Mouse (Mus musculus) CH12.LX (cell line): Measurements from ENCODE around the gene Cyp4f17. TPM values are rescaled to one million over a fixed set of nuclear protein-coding genes. Genes with fewer than 3 reads are reported as not detected.
A peak's percentile ranks its signal among the peaks of the same experiment; 100 is the strongest.

Experiments used
- DNase-seq: peaks from one replicate; pipeline ENCODE4 v3.0.0-alpha.2; 2013; ENCODE audit errors: extremely low read depth
- H3K27ac ChIP-seq: 2 replicates; pipeline ENCODE4 v1.5.1; 2012; ENCODE audit warnings: low read depth, mild to moderate bottlenecking, control low read depth, moderate library complexity; ENCODE audit not compliant: insufficient read depth
- H3K27me3 ChIP-seq: replicated peaks from 2 replicates; pipeline ENCODE3; 2012; ENCODE audit warnings: inconsistent platforms
- H3K36me3 ChIP-seq, 2 experiments: replicated peaks in 1 of 2; 2 replicates each; pipeline versions ENCODE3 to v1.6.1; 2012; ENCODE audit warnings: inconsistent platforms in 1 of 2, low read length in 1 of 2, mild to moderate bottlenecking in 1 of 2, mixed read lengths in 1 of 2, moderate library complexity in 1 of 2; ENCODE audit not compliant: control insufficient read depth in 1 of 2, insufficient read depth in 1 of 2
- H3K4me1 ChIP-seq, 2 experiments: 2 replicates each; pipeline ENCODE4 v1.6.1; 2012; ENCODE audit warnings: inconsistent platforms in 1 of 2, moderate library complexity in 1 of 2; ENCODE audit not compliant: insufficient read depth in 2 of 2, control insufficient read depth in 1 of 2
- H3K4me2 ChIP-seq: 2 replicates; pipeline ENCODE4 v1.6.1; 2012; ENCODE audit warnings: low read depth, mild to moderate bottlenecking, control low read depth; ENCODE audit not compliant: poor library complexity, insufficient read depth, severe bottlenecking
- H3K4me3 ChIP-seq, 3 experiments: fragments of 150-350 bp in 1 of 3; sonication (generic) in 1 of 3; replicated peaks in 1 of 3; 2 replicates each; pipeline versions ENCODE3 to v1.5.1; 2011 to 2012; ENCODE audit warnings: low read depth in 2 of 3, low read length in 2 of 3, mild to moderate bottlenecking in 2 of 3, moderate library complexity in 2 of 3, control low read depth in 1 of 3, improper control_type of control experiment in 1 of 3, inconsistent platforms in 1 of 3, mixed read lengths in 1 of 3; ENCODE audit not compliant: poor library complexity in 1 of 3
- H3K79me2 ChIP-seq: replicated peaks from 2 replicates; pipeline ENCODE4 v1.6.1; 2012; ENCODE audit warnings: mild to moderate bottlenecking, moderate library complexity; ENCODE audit not compliant: control insufficient read depth, poor library complexity, insufficient read depth, severe bottlenecking; ENCODE audit errors: extremely low read depth
- H3K9ac ChIP-seq: 2 replicates; pipeline ENCODE4 v1.6.1; 2012; ENCODE audit warnings: low read depth, mild to moderate bottlenecking, control low read depth, moderate library complexity; ENCODE audit not compliant: insufficient read depth
- H3K9me3 ChIP-seq: replicated peaks from 2 replicates; pipeline ENCODE3; 2012; ENCODE audit warnings: low read length, inconsistent platforms, mixed read lengths
- CTCF ChIP-seq, 2 experiments: IDR thresholded peaks in 1 of 2; conservative IDR thresholded peaks in 1 of 2; 2 replicates each; pipeline ENCODE4 v1.5.1; 2011 to 2012; ENCODE audit warnings: low read depth in 2 of 2, low read length in 2 of 2, improper control_type of control experiment in 1 of 2, inconsistent platforms in 1 of 2, mild to moderate bottlenecking in 1 of 2, moderate library complexity in 1 of 2
- GABPA ChIP-seq: IDR thresholded peaks from 2 replicates; pipeline ENCODE4 v1.6.1; 2012; ENCODE audit warnings: low read depth, low read length, improper control_type of control experiment, inconsistent platforms; ENCODE audit not compliant: insufficient replicate concordance
- IRF4 ChIP-seq: IDR thresholded peaks from 2 replicates; pipeline ENCODE4 v1.6.1; 2014; ENCODE audit warnings: low read depth, mild to moderate bottlenecking, inconsistent platforms, low read length, improper control_type of control experiment
- JUN ChIP-seq: IDR thresholded peaks from 2 replicates; pipeline ENCODE4 v1.6.1; 2011; ENCODE audit warnings: low read depth, mild to moderate bottlenecking, low read length, improper control_type of control experiment, moderate library complexity; ENCODE audit not compliant: insufficient read depth
- JUND ChIP-seq: conservative IDR thresholded peaks from 2 replicates; pipeline ENCODE4 v1.6.1; 2011; ENCODE audit warnings: low read depth, low read length, improper control_type of control experiment
- MAX ChIP-seq: IDR thresholded peaks from 2 replicates; pipeline ENCODE4 v1.6.1; 2011; ENCODE audit warnings: low read length, improper control_type of control experiment
- MEF2A ChIP-seq: IDR thresholded peaks from 2 replicates; pipeline ENCODE4 v1.6.1; 2014; ENCODE audit warnings: low read depth, mild to moderate bottlenecking, inconsistent platforms, low read length, improper control_type of control experiment, borderline replicate concordance
- MXI1 ChIP-seq: IDR thresholded peaks from 2 replicates; pipeline ENCODE4 v1.6.1; 2011; ENCODE audit warnings: mild to moderate bottlenecking, low read depth, low read length, improper control_type of control experiment
- NELFE ChIP-seq: IDR thresholded peaks from 2 replicates; pipeline ENCODE4 v1.6.1; 2011; ENCODE audit warnings: low read depth, low read length, improper control_type of control experiment
- NRF1 ChIP-seq: IDR thresholded peaks from 2 replicates; pipeline ENCODE4 v1.6.1; 2014; ENCODE audit warnings: low read depth, mild to moderate bottlenecking, inconsistent platforms, low read length, improper control_type of control experiment, moderate library complexity
- PAX5 ChIP-seq: IDR thresholded peaks from 2 replicates; pipeline ENCODE4 v1.6.1; 2012; ENCODE audit warnings: low read length, inconsistent platforms, mixed read lengths
- RAD21 ChIP-seq: IDR thresholded peaks from 2 replicates; pipeline ENCODE4 v1.6.1; 2011; ENCODE audit warnings: low read depth, mild to moderate bottlenecking, low read length, improper control_type of control experiment, moderate library complexity
- RCOR1 ChIP-seq: conservative IDR thresholded peaks from 2 replicates; pipeline ENCODE4 v1.6.1; 2012; ENCODE audit warnings: low read depth, mild to moderate bottlenecking, inconsistent platforms, low read length, improper control_type of control experiment
- SIN3A ChIP-seq: IDR thresholded peaks from 2 replicates; pipeline ENCODE4 v1.6.1; 2012; ENCODE audit warnings: low read length, improper control_type of control experiment, inconsistent platforms
- SMC3 ChIP-seq: IDR thresholded peaks from 2 replicates; pipeline ENCODE4 v1.6.1; 2011; ENCODE audit warnings: low read depth, low read length, improper control_type of control experiment
- TBP ChIP-seq: conservative IDR thresholded peaks from 2 replicates; pipeline ENCODE4 v1.6.1; 2011; ENCODE audit warnings: low read depth, low read length, improper control_type of control experiment
- USF2 ChIP-seq: conservative IDR thresholded peaks from 2 replicates; pipeline ENCODE4 v1.6.1; 2011; ENCODE audit warnings: low read depth, low read length, improper control_type of control experiment
- ZC3H11A ChIP-seq: IDR thresholded peaks from 2 replicates; pipeline ENCODE4 v1.6.1; 2012; ENCODE audit warnings: low read depth, mild to moderate bottlenecking, inconsistent platforms, low read length, improper control_type of control experiment
- ZKSCAN1 ChIP-seq: IDR thresholded peaks from 2 replicates; pipeline ENCODE4 v1.6.1; 2012; ENCODE audit warnings: low read depth, inconsistent platforms, low read length, improper control_type of control experiment, borderline replicate concordance
- ZNF384 ChIP-seq: IDR thresholded peaks from 2 replicates; pipeline ENCODE4 v1.6.1; 2012; ENCODE audit warnings: low read depth, low read length, improper control_type of control experiment, inconsistent platforms
- dilution Hi-C: fragments of 300-500 bp; cut with MboI; formaldehyde crosslinking; loops from 2 replicates; pipeline ENCODE4 v1.14.3; 2020; ENCODE audit warnings: low sequenced_read_pairs; ENCODE audit not compliant: extremely low pct_unique_long_range_greater_than_20kb, extremely low pct_ligation_motif_present
- in situ Hi-C: fragments of 300-500 bp; cut with MboI; formaldehyde crosslinking; loops from 3 replicates; pipeline ENCODE4 v1.14.3; 2019; ENCODE audit warnings: low sequenced_read_pairs, low pct_ligation_motif_present, low pct_unique_long_range_greater_than_20kb, mixed read lengths
- polyA plus RNA-seq: library from polyadenylated mRNA; unstranded; fragments of >175 nt; gene quantifications from 2 replicates; pipeline ENCODE4 v1.2.1, GENCODE M21; 2012; ENCODE audit warnings: low read depth; ENCODE audit not compliant: insufficient read length
- total RNA-seq, 2 experiments: library from RNA; depleted of rRNA; stranded (reverse); fragments of 300-350 nt in 1 of 2; fragments of >200 nt in 1 of 2; gene quantifications; 2 replicates each; pipeline ENCODE4 v1.2.3; 2012 to 2014

Gene Cyp4f17
- total and polyA plus RNA-seq, 3 experiments = 3.3 to 4.8 (median 4.1) TPM

GRCm38 (mm10) chr17:32483200-32483599 lies 22.6 kb upstream of the Cyp4f17 start:
- H3K4me3 ChIP-seq = no peak overlapping the region
- peak; percentile 45 for DNase-seq
- dilution Hi-C loops = no loop called here

GRCm38 (mm10) chr17:32492349-32492980 lies 13.4 kb upstream of the Cyp4f17 start:
- no peak for DNase-seq
- in situ Hi-C loops (loop anchor here (5.0 to 25.0 kb wide), 3 partner anchors 50 to 355 kb away; no protein-coding TSS in a partner anchor), dilution Hi-C loops (no loop called here)
- no peaks in the 10 kb centered on the region for H3K36me3 ChIP-seq
- H3K79me2 ChIP-seq = no peaks in the 10 kb centered on the region
- H3K9me3 ChIP-seq = no peaks in the 10 kb centered on the region
- H3K9ac ChIP-seq = no peak overlapping the region
- H3K4me1 ChIP-seq = peaks cover 0 to 3% of the 10 kb centered on the region in 2 experiments; a peak in 1 of 4 replicates
- H3K27ac ChIP-seq = no peak overlapping the region
- H3K4me2 ChIP-seq = no peak overlapping the region
- no peak for TF ChIP-seq USF2
- TF ChIP-seq ZKSCAN1 = no peak
- no peak for TF ChIP-seq NRF1
- TF ChIP-seq TBP = no peak
- no peak for TF ChIP-seq ZNF384
- no peak for TF ChIP-seq MAX
- no peak for TF ChIP-seq SMC3
- no peak for TF ChIP-seq JUN
- TF ChIP-seq GABPA = no peak
- no peak for TF ChIP-seq RCOR1
- no peak for TF ChIP-seq JUND
- TF ChIP-seq PAX5 = no peak
- TF ChIP-seq MEF2A = no peak
- no peak for TF ChIP-seq MXI1
- H3K27me3 ChIP-seq = no peaks in the 10 kb centered on the region
- H3K4me3 ChIP-seq = no peak overlapping the region

More at GRCm38 (mm10) chr17:32483200-32483599, 22.6 kb upstream of the Cyp4f17 start:
- H3K27me3 ChIP-seq = no peaks in the 10 kb centered on the region
- H3K27ac ChIP-seq = no peak overlapping the region
- H3K4me1 ChIP-seq = peaks cover 0 to 5% of the 10 kb centered on the region in 2 experiments; a peak in 2 of 4 replicates
- TF ChIP-seq ZC3H11A (no peak), SMC3 (peak; percentile 38; the same call in 1 of the 2 replicates), SIN3A (no peak), CTCF (conservative IDR thresholded peaks at IDR 0.05 in 1 of 2, IDR thresholded peaks at IDR 0.05 in 1 of 2; ENCODE audit: low read depth in 2 of 2, low read length in 2 of 2) (peak; percentile 63 to 76), IRF4 (0 out of 2 replicates have a peak, but pooled peaks have one; percentile 19), ZKSCAN1 (no peak), USF2 (no peak), NELFE (peak; percentile 35; the same call in 1 of the 2 replicates), RAD21 (peak; percentile 64)
- in situ Hi-C loops = loop anchor here (25.0 kb wide), 1 partner anchor 346 kb away; no protein-coding TSS in a partner anchor
- H3K9ac ChIP-seq = no peak overlapping the region
- no peaks in the 10 kb centered on the region for H3K9me3 ChIP-seq
- H3K4me2 ChIP-seq = no peak overlapping the region
- H3K79me2 ChIP-seq = no peaks in the 10 kb centered on the region
- no peaks in the 10 kb centered on the region for H3K36me3 ChIP-seq
